Mouse (Mus musculus): ENCODE data around the gene Uevld. TPM values are rescaled to one million over a fixed set of nuclear protein-coding genes. Genes with fewer than 3 reads are reported as not detected.
"Not testable (repeated sequence)": the region's sequence is repeated elsewhere in the genome, so short reads cannot be mapped to it uniquely, and the experiment has no call there.

The Uevld gene
- total RNA-seq, 2 experiments from 2014 or later: 9.0 to 9.6 TPM

DNA sequence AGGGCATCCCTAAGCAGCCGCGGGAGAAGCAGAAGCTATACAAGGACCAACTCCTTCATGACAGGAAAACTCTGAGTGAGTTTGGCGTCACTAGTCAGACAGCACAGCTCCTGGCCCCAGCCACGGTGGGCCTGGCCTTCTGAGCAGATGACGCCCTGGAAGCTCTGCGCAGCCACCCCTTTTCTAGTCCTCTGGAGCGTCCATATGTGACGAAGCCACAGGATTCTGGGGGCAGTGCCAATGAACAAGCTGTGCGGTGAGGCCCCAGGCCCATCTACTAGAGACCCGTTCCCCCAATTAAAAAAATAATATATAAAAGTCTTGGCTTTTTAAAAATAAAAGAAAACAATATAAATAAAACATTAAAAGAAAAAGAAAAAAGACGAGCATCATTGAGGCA is 17.1 kb upstream of the Uevld start:
- intact Hi-C loops (cut with DNase I): no loop called here

DNA sequence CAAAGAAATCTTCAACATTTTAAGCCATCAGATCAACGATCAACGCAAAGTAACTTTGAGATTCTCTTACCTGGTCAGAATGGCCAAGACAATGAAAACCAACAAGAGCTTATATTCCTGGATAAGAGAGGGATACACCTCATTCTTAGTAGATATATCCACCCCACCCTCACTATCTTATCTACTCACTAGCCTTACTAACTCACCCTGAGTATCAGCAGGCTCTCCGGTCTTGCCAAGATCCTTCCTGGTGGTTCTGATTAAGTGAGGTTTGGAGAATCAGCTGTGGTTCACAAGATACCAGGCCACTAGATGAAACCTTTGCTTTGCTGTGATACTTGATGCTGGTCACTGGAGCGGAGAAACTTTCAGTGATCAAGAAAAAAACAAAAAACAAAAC is 16.3 kb upstream of the Uevld start:
- intact Hi-C loops (cut with DNase I): no loop called here
- no peak for DNase-seq

More for the DNA sequence above, 17.1 kb upstream of the Uevld start:
- no peak for DNase-seq

DNA sequence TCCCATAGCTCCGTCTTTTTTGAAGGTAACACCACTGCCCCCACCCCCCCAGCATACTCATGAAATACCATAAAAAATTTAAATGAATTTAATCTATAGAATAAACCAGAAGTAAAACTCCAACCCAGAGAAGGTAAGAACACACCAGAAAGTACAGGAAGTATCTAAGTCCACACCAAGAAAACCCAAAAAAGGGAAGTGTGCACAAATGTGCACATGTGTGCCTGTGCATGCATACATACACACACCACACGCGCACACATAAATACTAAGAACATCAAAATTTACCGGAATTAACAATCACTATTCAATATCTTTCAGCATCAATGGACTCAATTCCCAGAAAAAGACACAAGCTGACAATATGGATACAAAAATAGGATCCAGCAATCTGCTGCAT is 11.6 kb upstream of the Uevld start:
- intact Hi-C loops (cut with DNase I): no loop called here
- DNase-seq: no peak

DNA sequence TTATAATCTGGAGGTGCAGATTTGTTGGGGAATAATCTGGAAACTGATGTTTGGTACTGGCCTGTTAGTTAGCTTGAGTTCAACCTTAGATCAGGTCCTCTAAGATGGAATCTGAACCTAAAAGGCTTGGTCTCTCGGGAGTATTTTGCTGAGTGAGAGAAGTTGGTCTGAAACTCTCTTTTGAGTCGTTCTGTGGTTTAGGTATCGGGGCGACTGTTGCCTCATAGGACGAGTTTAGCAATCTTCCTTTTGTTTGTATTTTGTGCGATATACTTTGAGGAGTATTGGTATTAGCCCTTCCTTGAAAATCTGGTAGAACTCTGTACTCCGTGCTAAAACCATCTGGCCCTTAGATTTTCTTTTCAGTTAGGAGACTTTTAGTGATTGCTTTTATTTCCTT is 5.7 kb upstream of the Uevld start:
- DNase-seq: no peak
- intact Hi-C loops (cut with DNase I): loop anchor here (5.0 kb wide), 2 partner anchors 118 to 188 kb away; no protein-coding TSS in a partner anchor

DNA sequence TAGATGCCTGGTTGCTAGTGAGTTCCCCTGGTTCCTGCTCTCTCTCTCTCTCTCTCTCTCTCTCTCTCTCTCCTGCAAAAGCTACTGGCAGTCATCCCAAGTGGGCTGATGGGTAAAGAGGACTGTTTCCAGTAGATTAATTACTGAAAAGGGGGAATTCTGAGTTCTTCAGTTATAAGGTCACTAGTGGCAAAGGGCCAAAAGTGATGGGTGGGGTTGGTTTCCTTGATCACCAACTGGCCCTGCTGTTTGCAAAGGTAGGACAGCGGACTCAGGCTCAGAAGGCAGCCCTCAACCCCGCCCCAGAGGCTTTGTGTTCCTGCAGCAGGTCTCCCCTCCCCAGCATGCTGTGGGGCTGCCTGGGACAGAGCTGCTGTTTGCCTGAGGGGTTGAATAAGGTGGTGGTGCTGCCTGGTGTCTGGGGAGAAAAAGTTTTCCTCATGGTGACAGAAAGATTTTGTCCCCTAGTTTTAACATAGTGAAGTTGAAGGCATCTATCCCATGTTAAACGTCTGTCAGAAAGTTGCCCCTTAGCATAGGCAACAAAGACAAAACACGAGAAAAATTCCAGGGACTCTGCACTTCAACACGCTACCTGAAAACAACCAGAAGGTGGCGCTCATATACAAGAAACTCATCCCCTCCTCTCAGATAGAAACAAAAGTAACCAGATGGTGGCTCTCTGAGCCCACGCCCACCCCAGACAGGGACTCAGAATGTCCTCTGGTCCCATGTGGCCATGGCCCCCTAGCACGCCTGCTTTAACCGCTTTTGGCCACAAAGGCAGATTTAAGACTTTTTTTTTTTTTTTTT is 4.7 kb upstream of the Uevld start:
- DNase-seq: peak in 1 of 2 experiments; percentile 54
- intact Hi-C loops (cut with DNase I): loop anchor here (2.0 to 5.0 kb wide), 3 partner anchors 52 to 189 kb away; no protein-coding TSS in a partner anchor

DNA sequence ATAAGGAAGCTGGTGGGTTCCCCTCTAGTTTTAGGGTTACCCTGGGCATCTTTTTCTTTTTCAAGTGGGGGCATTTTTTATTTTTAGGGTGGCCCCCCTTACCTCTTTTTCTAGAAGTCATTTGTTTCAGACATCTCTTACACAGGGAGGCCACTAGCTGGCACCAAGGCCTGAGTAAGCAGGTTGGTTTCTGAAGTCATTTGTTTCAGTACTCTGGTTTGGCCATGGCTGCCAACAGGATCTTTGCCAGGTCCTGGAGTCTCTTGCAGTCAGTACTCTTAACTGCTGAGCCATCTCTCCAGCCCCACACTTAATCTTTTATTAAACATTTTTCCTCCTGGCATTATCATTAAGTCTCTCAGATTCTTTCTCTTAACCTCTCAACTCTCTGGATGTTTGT is 3.8 kb upstream of the Uevld start:
- no peak for DNase-seq
- intact Hi-C loops (cut with DNase I): loop anchor here (2.0 to 5.0 kb wide), 3 partner anchors 53 to 190 kb away; no protein-coding TSS in a partner anchor

DNA sequence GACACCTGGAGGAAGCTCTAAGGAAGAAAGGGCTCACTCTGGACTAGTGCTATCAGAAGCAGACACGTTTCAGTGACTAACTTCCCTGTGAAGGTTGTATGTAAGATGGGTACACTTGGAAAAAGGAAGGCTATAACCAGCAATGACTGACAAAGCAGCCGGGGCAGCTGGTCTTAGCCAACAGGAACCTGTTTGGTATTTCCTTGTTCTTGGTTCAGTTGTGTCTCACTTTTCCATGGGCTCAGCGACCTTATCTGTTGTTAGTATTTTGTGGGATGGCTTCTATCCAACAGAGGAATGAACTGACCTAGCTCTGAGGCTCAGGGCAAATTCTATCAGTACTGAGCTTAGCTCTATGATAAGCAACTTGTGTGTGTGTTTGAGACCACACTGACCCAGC is 2.7 kb upstream of the Uevld start:
- intact Hi-C loops (cut with DNase I): loop anchor here (5.0 kb wide), 2 partner anchors 121 to 191 kb away; no protein-coding TSS in a partner anchor
- no peak for DNase-seq

DNA sequence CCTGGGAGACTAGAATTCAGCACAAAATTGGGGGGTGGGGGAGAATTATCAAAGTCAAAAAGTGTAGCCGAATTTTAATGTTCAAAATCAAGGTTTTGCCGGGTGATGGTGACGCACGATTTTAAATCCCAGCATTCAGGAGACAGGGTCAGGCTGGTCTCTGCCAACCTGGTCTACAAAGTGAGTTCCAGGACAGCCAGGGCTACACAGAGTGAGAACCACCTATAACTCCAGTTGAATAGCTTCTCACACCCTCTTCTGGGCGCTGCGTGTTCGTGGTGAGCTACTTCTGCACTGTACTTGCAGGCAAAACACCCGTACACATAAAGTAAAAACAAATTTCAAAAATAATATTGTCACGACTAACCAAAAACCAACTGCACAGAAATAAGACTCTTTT is 526 bp upstream of the Uevld start:
- DNase-seq: no peak
- intact Hi-C loops (cut with DNase I): no loop called here

DNA sequence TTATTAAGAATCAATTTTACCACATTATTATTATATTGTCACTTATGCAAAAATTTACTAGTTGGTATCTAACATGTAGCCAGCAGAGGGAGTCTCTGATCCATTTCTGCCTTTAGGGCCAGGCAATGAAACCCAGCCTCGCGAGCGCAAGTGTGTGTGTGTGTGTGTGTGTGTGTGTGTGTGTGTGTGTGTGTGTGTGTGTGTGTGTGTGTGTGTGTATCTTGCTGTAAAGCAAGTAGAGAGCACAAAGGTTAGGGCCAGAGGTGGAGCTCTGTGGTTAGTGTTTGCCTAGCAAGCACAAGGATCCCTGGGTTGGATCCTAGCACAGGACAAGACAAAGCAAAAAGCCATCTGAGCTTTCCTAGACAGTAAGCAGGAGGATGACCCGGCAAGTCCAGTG is 22.5 kb downstream of the Uevld start:
- DNase-seq: no peak
- intact Hi-C loops (cut with DNase I): no loop called here

DNA sequence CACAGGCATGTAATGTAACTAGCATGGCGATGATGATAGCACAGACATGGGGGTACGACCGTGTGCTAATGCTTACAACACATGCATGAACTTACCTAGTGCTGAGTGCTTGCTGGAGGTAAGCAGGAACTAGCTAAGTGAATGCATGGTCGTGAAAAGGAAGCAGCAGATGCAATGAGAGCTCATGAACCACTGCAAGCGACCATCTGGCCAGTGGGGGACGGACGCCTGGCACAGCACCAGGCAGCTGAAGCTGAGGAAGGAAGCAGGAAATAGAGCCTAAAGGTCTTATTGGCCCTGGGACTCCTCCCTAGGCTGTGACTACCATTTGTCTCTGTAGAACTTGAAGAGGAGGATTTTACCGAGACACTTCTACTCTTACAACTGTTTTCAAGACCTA is 23.5 kb downstream of the Uevld start:
- intact Hi-C loops (cut with DNase I): no loop called here
- DNase-seq: no peak

DNA sequence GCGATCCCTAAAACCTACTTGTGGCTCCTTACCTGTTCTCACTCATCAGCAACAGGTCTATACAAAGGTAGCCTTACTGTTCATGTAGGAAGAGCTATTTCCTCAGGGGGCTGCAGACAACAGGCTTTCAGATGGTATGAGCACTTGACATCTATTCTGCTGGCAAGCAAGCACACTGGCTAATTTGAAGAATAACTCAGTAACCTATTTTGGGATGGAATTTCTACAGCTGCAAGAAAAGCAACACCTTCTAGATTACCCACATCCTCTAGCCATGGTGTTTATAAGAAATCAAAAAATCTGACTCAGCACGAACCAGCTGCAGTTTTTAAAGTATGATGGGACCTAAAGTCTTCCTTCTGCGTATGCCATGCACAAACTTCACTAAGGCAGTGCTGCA is 27.0 kb downstream of the Uevld start:
- no peak for DNase-seq
- intact Hi-C loops (cut with DNase I): no loop called here

DNA sequence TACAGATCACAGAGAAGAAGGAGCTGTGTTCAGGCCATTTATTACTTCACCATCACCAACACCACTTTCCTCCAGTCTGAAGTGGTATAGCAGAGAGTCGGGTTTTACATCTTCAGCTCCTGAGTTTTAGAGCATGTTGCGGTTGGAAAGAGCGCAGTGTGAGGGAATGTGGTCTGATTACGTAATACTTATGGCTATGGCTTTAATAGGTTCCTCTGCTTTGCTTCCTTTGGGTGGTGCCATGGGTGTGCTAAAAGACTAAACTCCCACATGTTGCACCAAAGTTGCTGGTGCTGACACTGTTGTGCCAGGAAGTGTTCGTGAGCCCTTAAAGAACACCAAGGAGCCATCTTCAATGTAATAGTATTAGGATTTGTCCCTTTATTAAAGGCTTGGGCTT is 30.0 kb downstream of the Uevld start:
- intact Hi-C loops (cut with DNase I): no loop called here
- no peak for DNase-seq

DNA sequence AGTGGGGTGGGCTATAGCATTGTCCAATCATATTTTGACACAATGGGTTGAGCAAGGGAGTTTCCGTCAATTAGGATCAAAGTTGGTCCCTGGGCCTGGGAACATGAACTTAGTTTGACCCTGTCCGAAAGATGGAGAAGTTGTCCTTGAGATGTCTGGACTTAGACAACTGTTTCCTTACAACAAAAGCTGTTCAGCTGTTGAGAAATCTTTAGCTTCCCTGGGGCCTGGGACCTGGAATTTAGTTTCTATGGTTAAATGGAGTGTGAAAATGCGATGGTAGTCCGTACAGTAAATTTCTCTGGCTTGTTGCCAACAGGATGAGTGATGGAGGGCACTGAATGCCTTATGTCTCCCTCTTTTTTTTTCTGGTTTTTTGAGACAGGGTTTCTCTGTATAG is 36.3 kb downstream of the Uevld start:
- no peak for DNase-seq
- intact Hi-C loops (cut with DNase I): no loop called here

DNA sequence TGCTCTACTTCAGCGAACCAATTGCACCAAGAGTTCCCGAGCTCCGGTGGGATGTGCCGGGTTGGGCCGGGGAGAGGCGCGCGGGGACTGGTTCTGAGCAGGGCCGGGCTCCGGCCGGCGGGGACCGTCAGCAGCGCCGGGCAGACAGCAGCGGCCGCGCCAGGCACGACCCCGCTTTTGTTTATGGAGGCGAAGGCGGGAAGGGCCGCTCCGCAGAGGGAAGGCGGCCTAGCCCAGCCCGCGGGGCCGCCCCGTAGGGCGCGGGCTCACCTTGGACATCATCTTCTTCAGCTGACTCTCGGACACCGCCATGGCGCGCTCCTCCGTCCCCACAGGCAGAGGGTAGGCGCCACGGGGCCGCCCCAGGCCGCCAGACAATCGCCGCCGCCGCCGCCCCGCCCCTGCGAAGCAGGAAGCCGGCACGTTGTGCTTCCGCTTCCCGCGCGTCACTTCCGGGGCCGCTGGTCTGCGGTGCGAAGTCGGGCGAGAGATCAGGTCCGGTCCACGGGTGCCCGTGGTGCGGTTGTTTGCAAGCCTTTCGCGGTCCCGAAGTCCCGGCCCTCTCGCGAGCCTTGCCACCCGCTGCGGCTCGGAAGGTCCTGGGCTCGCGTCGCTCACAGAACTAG is 38.7 kb downstream of the Uevld start, which contains the start of gene Tsg101:
TSS of gene Tsg101 (minus strand) at position 419 of the 626 bp plus-strand sequence.
- DNase-seq: peak; percentile 88
- intact Hi-C loops (cut with DNase I): loop anchor here (5.0 kb wide), 1 partner anchor 122 kb away; the partner anchor contains the start of genes Gtf2h1 and Hps5

DNA sequence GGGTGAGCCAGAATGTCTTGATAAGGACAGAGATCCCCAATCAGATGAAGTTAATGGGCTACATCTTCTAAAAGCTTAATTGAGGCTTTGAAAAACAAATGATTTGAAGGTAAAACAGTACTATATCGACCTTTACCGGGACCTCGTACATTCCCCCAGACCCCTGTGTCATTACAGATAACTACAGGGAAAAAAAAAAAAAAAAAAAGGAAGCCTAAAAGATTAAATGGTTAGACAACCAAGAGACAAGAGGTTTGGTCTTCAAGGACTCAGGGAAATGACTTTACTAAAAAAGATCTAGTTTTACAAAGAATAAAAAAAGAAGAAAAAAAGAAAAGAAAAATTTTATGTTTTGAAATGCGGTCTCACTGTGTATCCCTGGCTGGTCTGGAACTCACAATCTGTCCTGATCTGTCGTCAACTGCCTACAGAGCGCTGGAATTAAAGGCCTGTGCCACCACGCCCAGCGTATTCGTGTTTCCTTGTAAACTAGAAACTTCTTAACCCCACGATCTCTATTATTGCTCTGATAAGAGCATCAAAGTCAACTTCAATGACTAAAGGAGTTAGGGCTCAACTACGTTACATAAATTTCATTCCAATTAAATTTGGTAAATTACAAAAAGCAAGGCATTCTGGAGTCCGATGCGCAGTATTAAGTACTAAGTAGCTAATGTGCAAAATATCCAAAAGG is 39.5 kb downstream of the Uevld start:
- intact Hi-C loops (cut with DNase I): loop anchor here (5.0 kb wide), 1 partner anchor 122 kb away; the partner anchor contains the start of genes Gtf2h1 and Hps5
- no peak for DNase-seq

DNA sequence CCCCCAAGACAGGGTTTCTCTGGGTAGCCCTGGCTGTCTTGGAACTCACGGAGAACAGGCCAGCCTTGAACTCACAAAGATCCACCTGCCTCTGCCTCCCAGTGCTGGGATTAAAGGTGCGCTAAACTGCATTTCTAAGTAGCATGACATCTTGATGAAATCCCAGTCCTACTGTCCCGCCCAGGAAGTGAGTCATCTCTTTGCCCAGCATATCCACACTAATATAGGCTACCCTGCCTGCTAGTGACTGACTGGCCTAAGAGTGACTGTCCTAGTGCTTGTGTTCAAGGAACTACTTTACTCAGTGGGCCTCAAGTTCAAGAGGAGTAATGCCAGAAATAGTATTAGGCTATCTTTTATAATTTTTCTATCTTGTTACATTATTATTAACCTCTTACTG is 42.0 kb downstream of the Uevld start:
- intact Hi-C loops (cut with DNase I): loop anchor here (5.0 kb wide), 1 partner anchor 119 kb away; the partner anchor contains the start of genes Gtf2h1 and Hps5

DNA sequence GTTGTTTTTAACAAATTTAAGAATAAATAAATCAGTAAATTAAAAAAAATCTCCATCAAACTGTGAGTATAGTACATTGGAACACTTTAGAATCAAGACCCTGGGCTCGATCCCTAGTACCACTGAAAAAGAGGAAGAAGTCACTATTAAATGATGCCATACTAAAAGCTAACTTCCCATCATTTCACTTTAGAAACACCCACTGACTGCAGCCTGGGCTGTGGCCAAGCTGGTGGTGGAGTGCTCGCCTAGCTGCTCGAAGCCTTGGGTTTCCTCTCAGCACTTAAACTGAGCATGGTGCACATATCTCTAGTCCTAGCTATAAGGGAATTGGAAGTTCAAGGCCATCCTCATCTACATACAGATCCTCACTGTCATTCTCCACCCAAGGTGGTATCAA is 47.1 kb downstream of the Uevld start:
- intact Hi-C loops (cut with DNase I): no loop called here

More for the DNA sequence above, 42.0 kb downstream of the Uevld start:
- DNase-seq: no peak

DNA sequence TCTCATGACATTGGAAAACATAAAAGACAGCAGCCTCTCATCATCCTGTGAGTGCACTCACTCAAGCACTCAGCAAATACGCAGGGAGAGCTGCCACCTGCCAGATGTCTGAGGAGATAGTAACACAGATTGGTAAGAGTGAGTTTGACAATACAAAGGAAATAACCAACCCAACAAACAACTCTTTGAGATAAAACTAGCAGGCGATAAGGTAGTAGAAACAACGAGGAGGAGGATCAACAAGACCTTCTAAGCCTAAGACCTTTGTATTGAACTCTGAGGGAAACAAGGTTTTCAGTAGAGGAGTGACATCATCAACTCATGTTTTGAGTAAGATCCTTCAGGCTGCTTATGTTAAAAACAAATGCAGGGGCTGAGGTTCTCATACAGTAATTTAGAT is 59.0 kb downstream of the Uevld start:
- DNase-seq: no peak
- intact Hi-C loops (cut with DNase I): no loop called here

More for the DNA sequence above, 47.1 kb downstream of the Uevld start:
- no peak for DNase-seq

DNA sequence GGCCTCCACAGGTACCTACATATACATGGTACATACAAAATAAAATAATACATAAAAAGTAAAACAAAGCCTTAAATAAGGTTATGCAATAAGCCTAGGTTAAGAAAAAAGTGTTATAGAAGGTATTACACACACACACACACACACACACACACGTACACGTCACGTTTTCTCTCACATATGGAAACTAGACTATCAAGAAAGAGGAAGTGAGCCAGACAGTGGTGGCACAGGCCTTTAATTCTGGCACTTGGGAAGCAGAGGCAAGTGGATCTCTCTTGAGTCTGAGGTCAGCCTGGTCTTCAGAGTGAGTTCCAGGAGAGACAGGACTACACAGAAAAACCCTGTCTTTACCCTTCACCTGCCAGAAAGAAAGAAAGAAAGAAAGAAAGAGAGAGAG is 62.8 kb downstream of the Uevld start:
- intact Hi-C loops (cut with DNase I): no loop called here
- DNase-seq: no peak

DNA sequence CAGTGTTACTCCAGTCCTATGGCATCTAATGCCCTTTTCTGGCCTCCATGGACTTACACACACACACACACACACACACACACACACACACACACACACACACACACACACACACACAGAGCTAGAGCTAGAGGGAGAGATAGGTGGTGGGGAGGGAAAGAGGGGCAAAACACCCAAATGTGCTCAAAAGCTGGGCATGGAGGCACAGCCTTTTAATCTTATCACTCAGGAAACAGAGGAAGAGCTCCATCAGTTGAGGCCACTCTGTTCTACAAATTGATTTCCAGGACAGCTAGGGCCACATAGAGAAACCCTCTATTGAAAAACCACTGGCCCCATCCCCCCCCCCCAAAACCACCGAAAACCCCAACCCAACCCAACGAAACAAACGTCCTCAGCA is 75.0 kb downstream of the Uevld start:
- no peak for DNase-seq
- intact Hi-C loops (cut with DNase I): no loop called here

DNA sequence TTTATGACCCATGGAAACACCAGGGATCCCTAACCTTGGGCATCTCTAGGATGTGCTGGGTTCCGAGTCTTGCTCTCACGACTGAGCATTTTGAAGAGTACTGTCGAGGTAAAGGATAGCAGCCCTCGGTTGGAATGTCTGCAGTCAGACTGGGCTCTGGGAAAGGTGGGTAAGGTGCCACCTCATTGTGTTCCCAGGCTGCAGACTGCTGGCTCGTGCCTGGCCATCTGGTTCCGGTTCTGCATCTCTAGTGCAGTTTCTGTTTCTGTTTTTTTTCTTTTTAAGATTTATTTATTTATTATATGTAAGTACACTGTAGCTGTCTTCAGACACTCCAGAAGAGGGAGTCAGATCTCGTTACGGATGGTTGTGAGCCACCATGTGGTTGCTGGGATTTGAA is 76.4 kb downstream of the Uevld start:
- intact Hi-C loops (cut with DNase I); DNase-seq: not testable (repeated sequence)
